Mouse (Mus musculus) thymus, postnatal 0 days (tissue): ENCODE data around the gene Phb2. TPM values are rescaled to one million over a fixed set of nuclear protein-coding genes. Genes with fewer than 3 reads are reported as not detected.

Experiments used
- DNase-seq: peaks from one replicate; pipeline ENCODE4 v3.0.0-alpha.2; 2015; ENCODE audit warnings: low spot score
- polyA plus RNA-seq: library from polyadenylated mRNA; unstranded; fragments of >200 nt; fragmentation: Nextera tagmentation; extraction: Ambion mirVana; gene quantifications from 2 replicates; pipeline ENCODE4 v1.2.1, GENCODE M21; 2015

Gene Phb2
- polyA plus RNA-seq, 1 experiment from 2014 or later: 321 TPM

DNA sequence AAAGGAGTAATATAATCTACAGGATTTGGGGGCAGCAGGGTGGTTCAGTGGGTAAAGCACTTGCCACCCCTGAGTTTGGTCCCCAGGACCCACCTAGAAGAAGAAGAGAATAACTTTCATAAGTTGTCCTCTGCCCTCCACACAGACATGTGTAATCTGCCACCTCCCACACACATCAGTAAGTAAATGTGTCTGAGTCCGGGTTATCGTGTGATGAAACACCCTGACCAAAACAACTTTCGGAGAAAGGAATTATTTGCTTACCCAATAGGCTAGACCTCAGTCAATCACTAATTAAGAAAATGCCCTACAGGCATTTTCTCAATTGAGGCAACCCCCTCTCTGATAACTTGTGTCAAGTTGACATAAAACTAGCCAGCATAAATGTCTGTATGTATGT is 21.6 kb upstream of the Phb2 start:
- no peak for DNase-seq

DNA sequence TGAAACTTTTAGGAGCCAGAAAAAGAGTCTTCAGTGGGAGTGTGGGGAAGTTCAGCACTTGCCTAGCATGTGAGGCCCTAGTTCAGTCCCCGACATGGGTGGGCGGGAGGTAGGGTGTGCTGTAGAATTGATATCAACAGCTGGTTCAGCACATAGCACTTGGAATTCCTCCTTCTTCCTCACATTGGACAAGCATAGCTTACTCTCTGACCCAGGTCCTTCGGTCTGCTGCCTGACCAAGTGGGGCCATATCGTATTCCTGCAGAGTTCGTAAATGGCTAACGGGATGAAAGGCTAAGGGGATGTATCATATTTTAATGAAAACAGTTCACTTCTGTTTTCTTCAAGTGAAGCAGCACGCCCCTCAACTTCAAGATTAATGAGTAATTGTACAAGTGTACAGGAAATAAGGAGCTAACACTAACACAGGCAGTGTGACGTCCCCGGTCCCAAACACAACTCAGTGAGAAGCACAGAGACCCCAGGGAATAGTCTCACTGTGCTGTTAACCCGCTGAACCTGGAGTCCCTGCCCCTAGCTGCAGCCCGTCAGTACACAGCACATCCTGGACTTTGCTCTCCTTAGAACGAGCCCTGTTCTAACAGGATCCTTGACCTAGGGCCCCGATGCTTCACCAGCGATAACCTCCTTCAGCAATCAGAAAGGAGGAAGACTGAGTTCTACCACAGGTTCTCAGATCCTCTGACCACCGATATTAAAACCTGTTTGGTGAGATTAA is 18.7 kb upstream of the Phb2 start:
- DNase-seq: no peak

DNA sequence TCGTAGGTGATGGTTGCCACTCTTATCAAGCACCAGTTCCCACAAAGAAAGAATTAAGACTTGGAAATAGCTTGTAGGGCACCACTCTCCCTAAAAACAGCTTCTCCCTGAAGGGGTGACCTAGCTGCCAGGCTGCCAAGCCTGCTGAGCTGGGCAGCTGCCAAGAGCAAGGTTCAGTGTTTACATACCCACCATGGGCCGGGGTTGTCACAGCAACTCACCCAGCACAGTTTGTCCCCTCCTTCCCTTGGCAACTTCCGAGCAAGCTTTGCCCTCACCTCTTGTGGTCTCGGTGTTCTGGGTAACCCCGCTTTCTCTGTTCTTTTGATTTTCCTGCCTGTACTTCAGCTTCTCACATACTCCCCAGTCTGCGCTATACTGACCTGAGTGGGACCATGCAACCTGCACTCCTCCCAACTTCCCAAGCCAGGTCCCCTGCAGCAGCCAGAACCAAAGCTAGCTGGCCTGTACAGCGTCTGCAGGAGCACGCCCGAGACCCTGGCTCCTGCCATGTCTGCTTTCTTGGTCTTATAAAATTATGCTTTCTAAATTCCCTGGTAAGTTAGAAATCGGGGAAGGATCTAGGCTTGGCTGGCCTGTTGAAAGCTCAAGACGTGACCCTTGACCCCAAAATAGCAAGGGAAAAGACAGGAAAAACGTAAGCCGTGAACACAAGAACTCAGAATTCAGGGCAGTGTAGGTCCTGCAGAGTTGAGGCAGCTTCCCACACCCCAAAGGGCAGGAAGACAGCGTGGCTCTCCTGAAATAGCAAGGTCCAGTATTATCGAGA is 17.8 kb upstream of the Phb2 start:
- peak; percentile 27 for DNase-seq

DNA sequence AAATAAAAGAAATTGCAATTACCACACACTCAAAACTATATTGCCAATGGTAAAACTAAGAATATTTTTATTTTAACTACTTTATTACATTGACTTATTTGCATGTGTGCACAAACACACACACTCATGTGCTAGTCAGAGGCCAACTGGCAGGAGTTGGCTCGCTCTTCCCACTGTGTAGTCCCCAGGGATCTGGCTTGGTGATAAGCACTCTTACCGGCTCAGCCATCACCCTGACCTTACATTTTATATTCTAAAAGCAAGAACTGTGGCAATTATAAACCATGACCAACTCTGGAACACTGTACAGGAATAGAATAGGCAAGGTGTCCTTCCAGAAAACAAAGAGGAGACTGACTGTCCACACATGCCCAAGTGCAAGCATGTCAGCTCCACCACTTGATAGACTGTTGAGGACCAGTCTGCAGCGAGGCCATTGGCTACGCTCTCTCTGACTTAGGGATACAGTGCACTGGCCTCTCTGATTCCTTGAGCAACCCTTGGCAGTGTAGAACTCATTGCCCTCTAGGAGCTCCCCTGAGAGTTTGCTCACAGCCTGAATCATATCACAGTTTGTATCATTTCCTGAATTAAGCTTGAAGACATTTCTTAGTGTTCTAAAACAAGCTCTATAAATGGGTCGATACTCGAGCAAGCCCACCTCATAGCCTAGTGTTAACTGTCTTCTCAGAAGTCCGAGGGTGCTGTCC is 15.5 kb upstream of the Phb2 start:
- DNase-seq: no peak

DNA sequence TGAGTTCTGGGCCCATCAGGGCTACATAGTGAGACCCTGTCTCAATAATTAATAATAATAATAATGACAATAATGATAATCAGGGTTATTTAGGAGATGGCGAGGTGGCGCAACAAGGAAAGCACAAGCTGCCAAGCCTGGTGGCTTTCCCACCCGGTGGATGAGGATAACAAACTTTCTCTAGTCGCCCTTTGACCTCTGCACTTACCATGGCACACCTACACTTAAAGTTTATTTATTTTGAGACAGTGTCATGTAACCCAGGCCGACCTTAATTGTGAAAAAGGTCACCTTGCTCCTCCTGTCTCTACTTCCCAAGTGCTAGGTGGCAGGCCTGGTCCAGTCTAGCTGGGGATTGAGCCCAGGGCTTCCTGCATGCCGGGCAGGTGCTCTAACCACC is 13.4 kb upstream of the Phb2 start:
- no peak for DNase-seq

DNA sequence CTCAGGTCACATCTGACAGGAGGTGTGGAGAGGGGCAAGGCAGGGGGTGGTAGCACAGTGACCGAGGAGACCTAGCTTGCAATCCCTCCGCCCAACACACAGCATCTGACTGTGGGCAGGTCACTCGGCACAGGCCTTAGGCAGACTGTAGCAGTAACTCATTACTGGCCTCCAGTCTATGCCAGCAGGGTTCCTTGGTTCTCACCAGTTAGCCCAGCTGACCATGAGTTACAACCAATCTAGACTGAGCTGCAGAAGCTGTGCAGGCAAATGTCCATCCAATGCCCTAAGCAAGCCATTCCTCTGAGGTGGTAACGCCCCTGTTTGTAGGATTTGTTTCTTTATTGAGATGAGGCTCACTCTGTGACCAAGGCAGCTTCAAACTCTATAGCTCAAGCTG is 12.8 kb upstream of the Phb2 start:
- DNase-seq: no peak

DNA sequence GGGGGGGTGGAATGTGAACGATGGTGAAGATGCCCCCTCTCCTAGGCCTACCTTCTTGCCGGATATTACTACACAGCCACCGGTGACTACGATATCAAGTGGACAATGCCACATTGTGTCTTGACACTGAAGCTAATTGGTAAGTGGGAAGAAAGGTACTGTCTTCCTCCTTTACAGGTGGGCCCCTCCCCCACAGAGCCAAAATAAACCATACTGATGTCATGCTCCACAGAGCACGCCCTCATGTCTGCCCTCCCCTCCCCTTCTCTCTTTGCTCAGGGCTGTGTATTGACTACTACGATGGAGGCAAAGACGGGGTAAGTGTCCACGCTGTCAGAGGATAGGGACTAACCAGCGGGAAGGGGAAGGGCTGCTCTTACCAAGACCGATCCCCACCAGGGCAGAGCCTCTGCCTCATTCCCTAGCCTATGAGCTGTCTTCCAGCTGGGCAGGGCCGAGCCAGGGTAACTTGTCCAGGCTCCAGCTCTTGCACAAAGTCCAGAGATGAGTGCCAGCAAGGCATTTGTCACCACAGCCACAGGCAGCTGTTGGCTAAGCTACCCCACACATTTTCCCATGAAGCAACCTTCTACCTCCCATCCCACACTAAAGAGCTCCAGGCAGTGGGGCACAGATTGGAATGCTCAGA is 12.1 kb upstream of the Phb2 start:
- no peak for DNase-seq

DNA sequence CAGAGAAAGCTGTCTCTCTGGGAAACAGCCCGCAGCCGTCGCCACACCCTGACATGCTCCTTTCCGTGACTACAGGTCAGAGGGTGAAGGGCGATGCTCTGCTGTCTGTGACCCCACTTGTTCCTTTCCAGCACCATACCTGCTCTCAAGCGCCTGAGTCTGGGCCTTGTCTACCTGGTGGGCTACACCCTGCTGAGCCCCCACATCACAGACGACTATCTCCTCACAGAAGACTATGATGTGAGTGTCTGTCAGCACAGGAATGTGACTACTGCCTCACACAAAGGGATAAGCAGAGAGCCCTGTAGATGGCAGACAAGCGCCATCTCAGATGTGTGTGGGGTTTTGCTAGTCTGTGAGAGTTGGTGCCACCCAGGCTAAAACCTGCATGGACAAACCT is 10.8 kb upstream of the Phb2 start:
- DNase-seq: peak; percentile 43

DNA sequence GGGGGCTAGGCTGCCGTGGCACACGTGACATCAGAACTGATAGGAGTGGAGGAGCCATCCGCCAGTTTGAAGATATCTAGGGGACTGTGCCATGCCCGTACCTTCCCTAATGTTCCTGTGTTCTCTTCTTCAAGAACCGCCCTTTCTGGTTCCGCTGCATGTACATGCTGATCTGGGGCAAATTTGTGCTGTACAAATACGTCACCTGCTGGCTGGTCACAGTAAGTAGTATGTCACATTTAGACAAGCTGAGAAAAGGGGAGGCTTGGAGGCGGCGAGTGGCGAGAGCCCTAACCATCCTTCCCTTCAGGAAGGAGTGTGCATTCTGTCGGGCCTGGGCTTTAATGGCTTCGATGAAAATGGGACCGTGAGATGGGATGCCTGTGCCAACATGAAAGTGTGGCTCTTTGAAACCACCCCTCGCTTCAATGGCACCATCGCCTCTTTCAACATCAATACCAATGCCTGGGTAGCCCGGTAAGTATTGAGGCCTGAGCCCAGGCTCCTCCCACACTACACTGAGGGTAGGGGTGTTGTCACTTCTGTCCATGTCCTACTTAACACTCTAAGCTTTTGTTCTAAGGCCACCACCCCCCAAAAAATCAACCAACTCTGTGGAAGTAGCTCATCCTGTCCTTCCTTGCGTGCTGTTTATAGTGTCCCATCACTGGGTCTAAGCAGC is 9.9 kb upstream of the Phb2 start:
- DNase-seq: no peak

DNA sequence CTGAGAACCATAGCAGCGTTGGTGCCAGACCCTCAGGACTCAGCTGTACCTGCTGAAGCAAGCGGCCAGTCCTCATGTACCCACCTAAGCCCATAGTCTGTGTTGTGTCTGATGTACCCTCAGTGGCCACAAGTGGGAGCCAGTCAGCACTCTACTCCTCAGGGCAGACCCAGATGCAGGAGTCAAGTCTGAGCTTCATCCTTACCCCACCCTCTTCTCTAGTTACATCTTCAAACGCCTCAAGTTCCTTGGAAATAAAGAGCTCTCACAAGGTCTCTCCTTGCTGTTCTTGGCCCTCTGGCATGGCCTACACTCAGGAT is 9.4 kb upstream of the Phb2 start:
- peak; percentile 82 for DNase-seq

DNA sequence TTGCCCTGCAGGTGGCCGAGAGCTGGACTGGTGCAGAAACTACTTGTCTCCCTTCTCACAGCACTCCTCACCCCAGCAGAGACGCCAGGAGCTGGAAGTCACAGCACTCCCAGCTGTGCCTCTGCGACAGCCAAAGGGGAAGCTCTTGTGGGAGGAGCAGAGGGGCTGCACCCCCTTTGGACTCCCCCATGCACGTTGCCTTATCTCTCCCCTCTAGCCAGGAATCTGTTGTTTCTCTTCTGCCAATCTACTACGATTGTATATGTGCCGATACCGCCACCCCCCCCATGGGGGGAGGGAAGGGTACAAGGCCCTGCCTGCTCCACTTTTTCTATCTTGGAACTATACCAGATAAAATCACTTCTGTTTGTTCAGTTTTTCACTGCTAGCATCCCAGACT is 8.3 kb upstream of the Phb2 start:
- DNase-seq: no peak

DNA sequence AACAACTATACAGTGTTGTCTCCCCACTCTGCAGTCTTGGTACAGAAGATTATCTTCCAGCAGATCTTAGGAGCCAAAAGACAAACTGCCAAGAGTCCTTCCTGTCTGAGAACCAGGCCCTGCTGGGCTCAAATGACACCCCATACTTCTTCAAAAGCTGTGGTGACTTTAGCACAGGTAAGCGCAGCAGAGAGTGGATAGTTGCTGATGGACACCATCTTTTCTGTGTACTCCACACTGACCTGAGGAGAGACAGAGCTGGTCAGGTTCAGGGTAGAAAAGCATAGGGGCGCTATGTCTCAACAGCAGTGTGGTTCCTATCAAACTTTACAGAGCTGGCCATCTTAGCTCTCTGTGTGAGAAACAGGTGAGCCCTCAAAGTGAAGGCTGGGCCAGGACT is 7.7 kb upstream of the Phb2 start:
- no peak for DNase-seq

DNA sequence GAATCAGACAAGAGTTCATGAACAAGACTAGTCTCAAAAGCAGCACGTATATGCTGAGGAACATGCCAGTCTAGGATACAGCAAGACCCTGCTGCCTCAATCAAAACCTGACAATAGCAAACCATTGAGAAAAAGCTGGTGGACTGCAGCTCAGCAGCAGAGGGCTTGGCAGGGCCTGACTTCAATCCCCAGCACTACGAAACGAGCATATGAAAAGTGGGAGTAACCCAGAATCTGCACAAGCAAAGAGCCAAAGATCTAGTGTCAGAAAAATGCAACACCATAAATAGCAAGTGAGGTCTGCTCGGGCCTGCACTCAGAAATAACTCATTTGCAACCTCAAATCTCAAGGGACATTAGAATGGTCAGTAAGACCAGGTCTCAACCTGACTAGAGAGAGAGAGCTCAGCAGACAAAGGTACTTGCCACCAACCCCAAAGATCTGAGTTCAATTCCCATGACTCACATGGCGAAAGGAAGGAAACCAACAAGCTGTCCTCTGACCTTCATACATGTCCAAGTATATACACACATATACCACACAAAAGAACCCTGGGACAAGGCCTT is 6.0 kb upstream of the Phb2 start:
- DNase-seq: no peak

DNA sequence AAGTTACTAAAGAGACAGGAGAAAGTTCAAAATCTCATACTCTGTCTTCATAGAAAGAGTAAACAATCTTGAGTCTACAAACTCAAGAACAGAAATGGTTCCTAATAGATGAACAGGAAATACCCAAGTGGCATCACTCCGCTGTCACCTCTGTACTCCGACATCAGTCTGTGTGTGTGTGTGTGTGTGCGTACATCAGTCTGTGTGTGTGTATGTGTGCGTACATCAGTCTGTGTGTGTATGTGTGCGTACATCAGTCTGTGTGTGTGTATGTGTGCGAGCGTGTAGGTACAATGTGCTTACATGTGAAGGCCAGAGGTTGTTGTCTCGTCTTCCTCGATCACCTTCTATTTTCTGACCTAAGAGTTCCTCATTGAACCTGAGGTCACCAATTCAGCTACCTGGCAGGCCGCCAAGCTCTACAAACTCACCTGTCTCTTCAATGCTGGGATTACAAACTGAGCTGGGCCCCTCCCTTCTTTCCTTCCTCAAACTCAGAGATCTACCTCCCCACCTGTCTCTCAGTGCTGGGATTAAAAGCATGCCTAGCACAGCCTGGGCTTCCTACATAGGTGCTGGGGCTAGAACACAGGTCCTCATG is 3.7 kb upstream of the Phb2 start:
- DNase-seq: no peak

DNA sequence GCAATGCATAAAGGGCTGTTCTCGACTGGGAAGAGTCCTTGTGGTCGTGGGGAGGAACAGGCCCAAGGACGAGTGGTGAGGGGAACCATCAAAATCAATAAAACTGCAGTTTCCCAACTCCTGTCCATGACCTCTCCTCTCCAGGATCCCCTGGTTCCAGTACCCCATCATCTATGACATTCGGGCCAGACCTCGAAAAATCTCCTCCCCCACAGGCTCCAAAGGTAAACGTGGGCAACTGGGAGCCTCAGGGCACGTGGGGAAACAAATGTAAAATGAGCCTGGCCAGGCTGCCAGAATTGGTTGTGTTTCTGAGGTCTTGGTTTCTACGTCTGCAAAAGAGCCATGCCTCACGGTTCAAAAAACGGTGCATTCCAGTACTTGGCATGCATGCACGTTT is 782 bp downstream of the Phb2 start:
- DNase-seq: no peak

DNA sequence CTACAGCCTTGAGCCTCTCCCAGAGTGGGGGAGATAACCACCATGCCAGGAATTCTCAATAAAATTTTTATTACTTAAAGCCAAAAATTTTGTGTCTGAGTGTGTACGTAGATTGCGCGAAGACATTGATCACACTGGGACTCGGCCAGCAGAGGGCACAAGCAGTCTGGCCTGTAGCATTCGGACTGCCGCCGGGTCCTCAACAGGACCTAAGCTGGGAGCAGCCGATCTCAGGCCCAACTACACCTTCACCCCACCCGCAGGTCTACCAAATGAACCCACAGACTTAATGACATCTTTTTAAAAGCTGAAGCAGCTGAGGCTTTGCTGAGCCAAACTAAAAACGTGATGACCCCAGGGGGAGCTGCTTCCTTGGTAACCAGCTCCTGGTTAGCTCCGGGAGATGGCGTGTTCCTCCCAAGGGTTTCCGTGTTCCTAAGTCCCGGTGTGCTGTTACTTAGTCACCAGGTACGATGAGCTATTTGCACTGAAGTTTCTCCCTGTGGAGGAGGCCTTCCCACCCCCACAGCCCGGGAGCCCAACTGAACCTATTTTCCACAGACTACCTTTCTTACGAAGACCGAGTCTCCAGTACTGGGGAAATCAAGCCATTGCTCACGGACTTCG is 4.8 kb downstream of the Phb2 start:
- DNase-seq: no peak

DNA sequence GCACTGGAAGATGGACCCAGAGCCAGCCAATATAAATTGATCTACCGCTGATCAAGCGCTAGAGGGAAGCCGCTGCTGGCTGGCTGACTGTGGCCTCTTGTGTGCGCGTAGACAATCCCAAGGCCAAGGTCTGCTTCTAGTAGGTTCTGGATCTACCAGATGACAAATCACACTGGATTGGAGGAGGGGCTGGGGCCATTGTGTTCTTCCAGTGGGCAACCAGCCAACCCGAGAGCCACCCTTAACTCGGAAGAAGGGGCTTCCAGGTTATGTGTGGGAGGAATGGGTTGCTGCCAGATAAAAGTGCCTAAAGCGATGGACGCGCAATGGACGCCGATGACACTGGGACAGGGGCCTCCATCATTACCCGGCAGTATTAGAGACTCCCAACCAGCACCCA is 5.8 kb downstream of the Phb2 start:
- no peak for DNase-seq

DNA sequence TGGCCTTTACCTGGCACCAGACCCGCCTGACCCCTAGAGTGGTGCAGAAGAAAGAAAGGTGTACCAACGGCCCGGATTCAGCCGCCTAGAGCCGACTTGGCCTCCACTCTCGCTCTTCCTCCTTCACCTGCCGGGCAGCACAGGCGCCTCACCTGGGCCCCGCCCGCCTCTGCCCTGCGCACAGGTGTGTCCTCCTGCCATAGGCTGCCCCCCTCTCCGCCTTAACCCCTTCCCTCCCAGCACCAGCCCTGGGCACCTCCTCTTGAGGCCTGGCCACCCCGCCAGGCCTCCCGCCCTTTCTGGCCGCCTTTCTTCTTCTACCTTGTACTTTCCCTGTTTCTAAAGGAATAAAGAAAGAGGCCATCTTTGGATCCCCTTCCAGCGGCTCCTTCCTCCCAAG is 6.6 kb downstream of the Phb2 start:
- DNase-seq: no peak

DNA sequence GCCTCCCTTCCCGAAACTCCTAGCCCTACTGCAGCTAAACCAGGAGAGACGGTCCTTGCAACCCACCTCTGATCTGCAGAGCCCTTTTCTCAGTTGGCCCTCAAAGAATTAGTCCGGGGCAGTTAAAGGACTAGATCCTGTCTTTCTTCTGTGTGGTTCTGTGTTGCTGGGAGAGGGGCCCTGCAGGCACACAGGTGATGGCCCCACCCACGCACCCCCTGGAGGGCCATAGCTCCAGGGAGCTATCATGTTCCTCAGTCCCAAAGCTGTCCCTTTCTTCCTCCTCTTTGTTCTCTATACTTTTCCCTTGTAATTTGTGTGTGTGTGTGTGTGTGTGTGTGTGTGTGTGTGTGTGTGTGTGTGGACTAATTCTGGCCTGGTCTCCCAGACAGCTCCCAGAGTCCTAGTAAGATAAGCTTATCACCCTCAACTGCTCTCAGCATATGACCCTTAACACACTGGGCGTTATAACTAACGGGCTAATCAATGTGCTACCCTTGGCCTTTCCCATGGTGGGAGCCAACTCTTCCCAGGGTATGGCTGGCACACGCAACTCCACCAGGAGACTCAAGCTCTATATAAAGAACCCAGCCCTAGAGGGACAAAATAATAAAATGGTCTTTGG is 7.3 kb downstream of the Phb2 start:
- no peak for DNase-seq

DNA sequence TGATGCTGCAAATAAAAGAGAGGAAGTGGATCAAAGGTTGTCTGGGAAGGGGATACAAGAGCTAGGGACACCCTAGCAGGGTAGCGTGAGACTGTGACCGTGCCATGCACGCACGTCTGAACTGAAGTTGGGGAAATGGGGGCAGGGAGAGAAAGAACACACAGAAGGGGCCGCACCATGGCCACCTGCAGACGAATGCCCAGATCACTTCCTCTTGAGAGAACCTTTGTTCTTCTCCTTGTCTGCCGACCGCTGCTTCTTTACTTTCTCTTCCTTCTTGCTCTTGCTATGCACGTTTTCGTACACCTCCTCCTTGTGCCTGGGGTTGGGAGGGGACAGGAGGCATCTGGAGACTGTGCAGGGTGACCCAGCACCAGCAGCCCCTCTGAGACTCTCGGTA is 8.8 kb downstream of the Phb2 start:
- peak; percentile 73 for DNase-seq
